Mouse (Mus musculus) gastrocnemius, adult 8-10 months (tissue): Measurements from ENCODE around the gene Slc19a3. TPM values are rescaled to one million over a fixed set of nuclear protein-coding genes. Genes with fewer than 3 reads are reported as not detected.

Experiments
- DNase-seq, 2 experiments: peaks; one replicate each; pipeline ENCODE4 v3.0.0; 2022; ENCODE audit warnings: low spot score in 2 of 2
- total RNA-seq, 4 experiments: library from RNA; stranded (reverse); gene quantifications; 2 replicates each; pipeline ENCODE4 v1.2.4; 2022

Gene Slc19a3
- under 1 TPM in 1 of 4 experiments, not detected in 3; 0.27 TPM for total RNA-seq

DNA sequence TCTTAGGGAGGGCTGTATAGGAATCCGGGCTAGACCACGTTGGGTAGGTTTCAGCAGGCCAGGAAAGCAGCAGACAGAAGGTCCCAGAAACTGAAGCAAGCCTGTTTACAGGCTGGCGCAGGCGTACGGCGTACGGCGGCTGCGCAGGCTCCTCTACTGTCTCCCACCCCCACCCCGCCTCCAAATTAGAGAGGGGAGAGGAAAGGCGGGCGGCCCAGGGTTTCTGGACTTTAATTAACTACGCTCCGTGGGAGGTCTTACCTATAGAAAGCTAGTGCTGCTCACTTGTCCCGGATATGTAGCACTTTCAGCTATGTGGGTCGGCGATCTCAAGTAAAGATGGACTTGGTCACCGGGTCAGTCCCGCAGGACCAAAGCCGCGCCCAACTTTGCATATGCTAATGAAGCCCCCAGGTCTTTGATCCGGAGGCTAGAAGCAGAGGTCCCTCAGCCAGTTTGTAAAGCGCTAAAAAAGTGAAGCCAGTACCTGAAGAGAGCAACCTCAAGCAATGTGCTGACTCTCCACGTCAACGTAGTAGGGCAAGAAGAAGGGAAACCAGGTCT lies at the start of gene Slc19a3:
TSS of gene Slc19a3 (minus strand) at position 340 of the 564 bp plus-strand sequence.
- no peak for DNase-seq

GRCm38 (mm10) chr1:83084790-83085189 lies 46.5 kb upstream of the Slc19a3 start:
- DNase-seq, result no peak

GRCm38 (mm10) chr1:83077016-83077415 lies 38.8 kb upstream of the Slc19a3 start:
- no peak for DNase-seq

DNA sequence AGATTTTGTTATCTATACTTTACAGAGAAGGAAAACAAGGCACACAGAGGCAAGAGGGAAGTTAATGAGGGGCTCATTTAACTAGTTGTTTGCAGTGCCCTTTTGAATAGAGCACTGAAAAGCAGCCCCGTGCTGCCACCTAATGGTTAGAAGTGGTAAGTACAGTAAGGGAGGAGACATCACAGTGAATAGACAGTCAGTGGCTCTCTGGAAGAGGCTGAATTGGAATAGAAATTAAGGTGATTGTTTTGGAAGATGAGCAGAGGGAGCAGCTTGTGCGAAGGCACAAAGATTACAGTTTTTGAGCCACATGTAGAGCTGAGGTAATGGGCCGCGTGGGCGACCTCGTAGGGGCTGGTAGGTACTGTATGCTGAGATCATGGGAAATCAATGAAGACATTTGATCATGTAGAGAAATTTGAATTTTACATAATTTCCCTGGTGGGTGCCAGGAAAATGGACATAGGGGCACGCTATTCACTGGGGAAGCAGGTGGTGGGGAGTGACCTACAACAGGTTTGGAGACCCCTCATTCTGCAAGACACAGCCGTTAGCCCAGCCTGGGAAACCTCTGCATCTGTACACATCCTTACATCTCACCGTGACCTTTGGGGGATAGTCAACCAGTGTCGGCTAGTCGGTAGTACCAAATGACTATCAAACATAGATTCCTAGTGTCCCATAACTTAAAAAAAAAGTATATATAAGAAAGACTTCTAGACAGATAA lies 38.1 kb upstream of the Slc19a3 start:
- no peak for DNase-seq

DNA sequence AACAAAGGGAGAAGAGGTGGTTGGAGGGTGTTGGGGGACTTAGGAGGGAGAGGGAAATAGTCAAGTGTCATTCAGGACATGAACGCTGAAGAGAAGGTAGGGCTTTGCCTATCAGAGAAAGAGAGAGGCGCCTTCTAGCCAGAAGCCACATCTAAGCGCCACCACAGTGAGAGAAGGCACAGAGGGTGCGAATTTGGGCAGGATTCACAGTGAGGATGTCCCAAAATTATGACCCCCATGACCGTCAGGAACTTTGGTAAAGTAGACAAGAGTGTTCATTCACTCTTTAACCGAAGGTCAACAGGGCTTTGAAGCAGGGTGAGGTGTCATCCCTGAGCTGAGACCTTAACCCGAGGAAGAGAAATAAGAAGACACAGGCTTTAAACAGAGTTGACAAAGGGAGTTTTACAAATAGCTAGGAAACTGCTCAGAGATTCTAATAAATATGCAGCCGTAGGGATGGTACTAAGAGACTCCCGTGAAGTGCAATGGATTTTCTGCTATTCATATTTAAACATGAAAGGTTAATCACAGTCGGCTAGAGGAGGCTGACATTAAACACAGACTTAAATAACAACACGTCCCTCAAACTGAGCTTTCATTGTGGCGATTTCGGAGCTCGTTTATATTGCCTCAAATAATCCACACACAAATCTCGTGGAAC lies 37.4 kb upstream of the Slc19a3 start:
- DNase-seq, result no peak

- no peak for DNase-seq
Observed at GRCm38 (mm10) chr1:83067205-83067604, 29.0 kb upstream of the Slc19a3 start.

GRCm38 (mm10) chr1:83066577-83066976 lies 28.3 kb upstream of the Slc19a3 start:
- no peak for DNase-seq

GRCm38 (mm10) chr1:83064851-83065250 lies 26.6 kb upstream of the Slc19a3 start:
- DNase-seq, result no peak

GRCm38 (mm10) chr1:83060643-83061042 lies 22.4 kb upstream of the Slc19a3 start, which contains the start of gene Krtap28-13:
Krtap28-13 (plus strand) TSS chr1:83060930.
- DNase-seq, result no peak

DNA sequence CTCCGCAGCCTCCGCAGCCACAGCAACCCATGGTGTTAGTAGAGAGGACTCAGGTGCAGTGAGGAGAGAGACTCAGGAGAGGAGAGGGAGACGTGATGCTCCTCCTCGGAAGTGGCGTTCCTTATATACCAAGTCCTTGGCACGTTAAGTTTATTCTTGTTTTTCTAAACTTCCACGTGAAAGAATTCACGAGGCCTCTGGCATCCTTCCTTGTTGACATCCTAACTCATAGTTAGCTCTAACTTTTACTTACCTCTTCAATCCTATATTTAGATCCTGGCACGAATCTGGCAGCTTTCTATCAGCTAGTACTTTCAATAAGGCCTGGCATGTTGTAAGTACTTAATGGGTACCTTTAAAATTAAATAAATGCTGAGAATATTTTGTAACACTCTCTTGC lies 21.0 kb upstream of the Slc19a3 start, which contains the start of gene A030005K14Rik:
TSS of gene A030005K14Rik (minus strand) at position 101 of the 400 bp plus-strand sequence.
- DNase-seq, result no peak

DNA sequence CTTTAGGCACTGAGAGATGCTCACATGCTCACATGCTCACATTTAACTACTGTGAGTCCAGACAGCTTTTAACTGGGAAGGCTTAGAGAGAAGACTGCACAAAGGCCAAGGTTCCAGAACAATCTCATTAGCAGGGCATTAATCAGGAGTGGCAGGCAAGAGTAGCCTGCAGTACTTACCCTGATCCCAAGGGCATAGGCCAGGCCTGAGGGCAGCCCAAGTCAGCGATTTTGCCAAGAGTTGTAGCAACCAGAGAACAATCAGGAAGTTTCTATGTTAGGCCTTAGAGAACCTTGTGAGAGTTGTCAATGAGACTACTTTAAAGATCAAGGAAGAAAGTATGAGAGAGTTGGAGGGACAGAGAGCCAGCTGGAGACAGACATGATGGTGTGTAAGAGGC lies 20.2 kb upstream of the Slc19a3 start:
- DNase-seq, result no peak

GRCm38 (mm10) chr1:83044882-83045427 lies 6.7 kb upstream of the Slc19a3 start, which contains the start of gene Gm47969:
Gm47969 (plus strand) TSS chr1:83044932.
- no peak for DNase-seq

DNA sequence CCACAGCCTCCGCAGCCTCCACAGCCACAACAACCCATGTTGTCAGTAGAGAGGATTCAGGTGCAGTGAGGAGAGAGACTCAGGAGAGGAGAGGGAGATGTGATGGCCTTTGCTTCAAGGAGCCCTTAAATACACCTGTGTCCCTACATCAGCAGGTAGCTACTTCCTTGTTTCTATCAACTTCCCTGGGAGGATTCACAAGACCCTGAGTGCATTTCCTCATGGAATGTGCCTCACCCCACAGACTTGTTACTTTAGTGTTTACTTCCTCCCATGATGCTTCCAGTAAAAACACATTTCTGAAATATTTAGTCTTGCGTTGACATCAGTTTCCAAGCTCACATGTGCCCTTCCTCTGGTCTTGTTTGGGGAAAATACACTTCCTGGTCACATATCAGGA lies 4.1 kb upstream of the Slc19a3 start, which contains the start of gene Krtap28-10:
TSS of gene Krtap28-10 (minus strand) at position 101 of the 400 bp plus-strand sequence.
- no peak for DNase-seq

DNA sequence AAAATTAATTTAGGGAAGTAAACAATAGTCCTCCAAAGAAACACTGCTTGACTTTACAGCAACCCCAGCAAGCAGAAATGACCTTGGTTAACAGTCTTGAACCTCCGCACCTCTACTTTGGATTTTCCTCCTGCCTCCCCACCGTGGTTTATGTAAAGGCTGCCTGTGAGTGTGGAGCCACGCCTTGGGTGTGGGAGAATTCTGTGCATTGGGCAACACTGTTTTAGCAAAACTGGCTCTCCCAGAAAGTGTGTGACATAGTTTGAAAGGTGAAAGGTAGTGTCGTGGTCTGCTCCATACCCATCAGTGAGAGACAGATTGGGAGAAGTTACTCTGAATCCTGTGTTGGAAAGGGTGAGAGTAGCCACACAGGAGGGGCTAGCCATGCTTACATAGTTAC lies 832 bp upstream of the Slc19a3 start:
- DNase-seq, result no peak

DNA sequence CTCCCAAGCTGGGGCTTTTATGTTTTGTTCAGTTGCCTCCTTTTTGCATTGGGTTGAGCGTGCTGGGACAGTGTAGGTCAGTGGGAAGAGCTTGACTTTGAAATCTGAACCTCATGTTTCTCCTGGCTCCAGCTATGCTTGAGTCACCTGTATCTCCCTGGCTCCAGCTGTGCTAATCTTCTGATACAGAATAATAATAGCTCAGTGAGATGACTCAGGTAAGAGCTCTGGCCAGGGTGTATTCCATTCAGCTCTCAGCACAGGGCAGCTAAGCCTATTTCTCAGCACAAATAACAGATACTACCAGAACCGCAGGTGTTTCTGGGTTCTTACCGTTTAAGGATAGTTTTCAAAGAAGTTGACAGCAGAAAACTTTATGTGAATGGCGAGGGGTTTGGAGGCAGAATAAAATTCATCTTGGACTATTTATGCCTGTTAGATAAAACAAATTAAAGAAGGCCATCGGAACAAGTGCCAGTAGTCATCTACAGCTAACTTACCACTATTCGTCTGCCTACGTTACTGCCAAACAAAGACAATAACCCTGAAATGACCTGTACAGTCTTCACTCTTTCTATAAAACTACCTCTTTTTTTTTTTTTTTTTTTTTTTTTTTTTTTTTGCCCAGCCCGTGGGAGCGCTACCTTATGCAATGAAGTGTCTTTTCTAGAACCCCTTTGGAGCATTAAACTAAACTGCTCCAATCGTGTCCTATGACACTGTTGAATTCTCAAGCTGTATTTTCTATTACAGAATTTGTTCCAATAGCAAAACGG lies 1.2 kb downstream of the Slc19a3 start:
- no peak for DNase-seq

GRCm38 (mm10) chr1:83034509-83034908 lies 3.7 kb downstream of the Slc19a3 start:
- DNase-seq, result no peak

DNA sequence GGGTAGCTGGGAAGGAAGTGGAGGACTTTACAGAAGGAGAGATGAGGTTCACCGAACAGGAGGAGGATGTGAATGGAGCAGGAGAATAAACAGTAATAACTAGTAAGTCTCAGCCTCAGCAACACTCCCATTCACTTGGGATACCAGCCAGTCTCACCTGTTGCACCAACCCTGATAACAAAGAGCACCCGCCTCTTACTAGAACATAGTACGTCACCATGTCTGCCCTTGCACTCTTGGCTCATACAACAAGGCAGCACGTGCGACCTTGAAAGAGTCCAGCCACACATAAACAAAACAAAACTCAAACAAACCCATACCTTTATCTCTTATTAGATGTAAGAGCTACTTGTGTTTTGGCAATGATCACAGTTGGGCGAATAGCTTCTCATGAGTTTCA lies 5.7 kb downstream of the Slc19a3 start:
- DNase-seq, result no peak

GRCm38 (mm10) chr1:83031950-83032349 lies 6.3 kb downstream of the Slc19a3 start:
- no peak for DNase-seq

DNA sequence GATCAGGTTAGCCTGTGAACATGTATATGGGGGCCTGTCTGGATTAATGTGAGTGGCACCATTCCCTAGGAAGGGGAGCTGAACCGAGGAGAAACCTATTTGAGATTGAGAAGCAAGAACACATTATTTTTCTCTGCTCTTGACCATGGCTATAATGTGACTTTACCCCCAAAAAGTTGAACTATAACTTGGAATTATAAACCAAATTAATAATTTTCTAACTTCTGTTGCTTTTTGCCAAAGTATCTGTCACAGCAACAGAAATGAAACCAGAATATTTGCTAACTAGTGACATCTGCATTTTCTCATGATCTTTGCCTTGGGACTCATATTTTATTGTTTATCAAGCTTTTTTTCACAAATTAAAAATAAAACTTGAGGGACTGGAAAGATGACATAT lies 21.7 kb downstream of the Slc19a3 start:
- no peak for DNase-seq

GRCm38 (mm10) chr1:83015329-83015879 lies 22.8 kb downstream of the Slc19a3 start:
- DNase-seq, result no peak

GRCm38 (mm10) chr1:83014477-83014876 lies 23.8 kb downstream of the Slc19a3 start:
- DNase-seq, result no peak
